Mouse (Mus musculus) ES-E14 (cell line): ENCODE results near the gene Ntng1. TPM values are rescaled to one million over a fixed set of nuclear protein-coding genes. Genes with fewer than 3 reads are reported as not detected.

ENCODE experiments used
- DNase-seq: peaks from one replicate; pipeline ENCODE4 v3.0.0-alpha.2; 2013; ENCODE audit warnings: low read depth, low spot score
- H3K27ac ChIP-seq: 2 replicates; pipeline ENCODE4 v1.5.1; 2012; ENCODE audit warnings: low read depth, mild to moderate bottlenecking, low read length, moderate library complexity, mixed read lengths; ENCODE audit not compliant: poor library complexity, insufficient read depth, severe bottlenecking
- H3K36me3 ChIP-seq: 2 replicates; pipeline ENCODE4 v1.6.1; 2012; ENCODE audit warnings: mild to moderate bottlenecking, low read length, moderate library complexity, mixed read lengths; ENCODE audit not compliant: control insufficient read depth, poor library complexity, insufficient read depth, severe bottlenecking
- H3K4me1 ChIP-seq, 2 experiments: fragments of 150-350 bp in 1 of 2; sonication (generic) in 1 of 2; 2 replicates each; pipeline ENCODE4 v1.6.1; 2012; ENCODE audit warnings: low read length in 2 of 2, mild to moderate bottlenecking in 1 of 2, mixed read lengths in 1 of 2; ENCODE audit not compliant: control insufficient read depth in 2 of 2, insufficient read depth in 2 of 2, poor library complexity in 1 of 2
- H3K4me3 ChIP-seq, 2 experiments: fragments of 150-350 bp in 1 of 2; sonication (generic) in 1 of 2; 2 replicates each; pipeline ENCODE4 v1.5.1; 2012; ENCODE audit warnings: low read length in 2 of 2, low read depth in 1 of 2, mild to moderate bottlenecking in 1 of 2, mixed read lengths in 1 of 2; ENCODE audit not compliant: insufficient read depth in 1 of 2, poor library complexity in 1 of 2, severe bottlenecking in 1 of 2
- H3K9ac ChIP-seq: 2 replicates; pipeline ENCODE4 v1.6.1; 2012; ENCODE audit warnings: low read depth, mild to moderate bottlenecking, low read length, mixed read lengths; ENCODE audit not compliant: poor library complexity, insufficient read depth, severe bottlenecking
- H3K9me3 ChIP-seq: fragments of 150-350 bp; sonication (generic); 2 replicates; pipeline ENCODE4 v1.6.1; 2012; ENCODE audit warnings: low read depth, mild to moderate bottlenecking, low read length; ENCODE audit not compliant: control insufficient read depth, insufficient read depth
- CHD2 ChIP-seq: IDR thresholded peaks from 2 replicates; pipeline ENCODE4 v1.6.1; 2014; ENCODE audit warnings: mild to moderate bottlenecking, low read depth, low read length, inconsistent platforms
- HCFC1 ChIP-seq: IDR thresholded peaks from 2 replicates; pipeline ENCODE4 v1.6.1; 2012; ENCODE audit warnings: low read length, inconsistent platforms, borderline replicate concordance; ENCODE audit not compliant: insufficient read depth
- MAFK ChIP-seq: IDR thresholded peaks from 2 replicates; pipeline ENCODE4 v1.6.1; 2014; ENCODE audit warnings: mild to moderate bottlenecking, low read depth, low read length, inconsistent platforms; ENCODE audit not compliant: insufficient read depth
- ZC3H11A ChIP-seq: IDR thresholded peaks from 2 replicates; pipeline ENCODE4 v1.6.1; 2012; ENCODE audit warnings: low read depth, mild to moderate bottlenecking, inconsistent platforms, low read length, borderline replicate concordance
- ZNF384 ChIP-seq: IDR thresholded peaks from 2 replicates; pipeline ENCODE4 v1.6.1; 2012; ENCODE audit warnings: low read depth, low read length, inconsistent platforms
- in situ Hi-C, 2 experiments: fragments of 600-800 bp; cut with MboI; formaldehyde crosslinking; loops; one replicate each; pipeline ENCODE4 v1.15.1; 2025; ENCODE audit warnings: low sequenced_read_pairs in 2 of 2, inconsistent platforms in 1 of 2; ENCODE audit not compliant: unreplicated experiment in 2 of 2
- total RNA-seq: library from RNA; depleted of rRNA; stranded (reverse); fragments of 300-350 nt; gene quantifications from 2 replicates; pipeline ENCODE4 v1.2.3, GENCODE M21; 2012

Gene Ntng1
- total RNA-seq, 1 experiment = not detected

GRCm38 (mm10) chr3:109970181-109970580, 173.6 kb downstream of the Ntng1 start:
- no peak for DNase-seq
- Histone ChIP-seq H3K36me3 (no peaks in the 10 kb centered on the region), H3K4me1 (no peaks in the 10 kb centered on the region), H3K27ac (no peak overlapping the region), H3K9ac (no peak overlapping the region), H3K4me3 (no peak overlapping the region), H3K9me3 (no peaks in the 10 kb centered on the region)
- no peak for TF ChIP-seq ZNF384
- no peak for TF ChIP-seq MAFK
- TF ChIP-seq CHD2 = no peak
- TF ChIP-seq ZC3H11A = no peak
- TF ChIP-seq HCFC1 = no peak
- in situ Hi-C loops = no loop called here

DNA sequence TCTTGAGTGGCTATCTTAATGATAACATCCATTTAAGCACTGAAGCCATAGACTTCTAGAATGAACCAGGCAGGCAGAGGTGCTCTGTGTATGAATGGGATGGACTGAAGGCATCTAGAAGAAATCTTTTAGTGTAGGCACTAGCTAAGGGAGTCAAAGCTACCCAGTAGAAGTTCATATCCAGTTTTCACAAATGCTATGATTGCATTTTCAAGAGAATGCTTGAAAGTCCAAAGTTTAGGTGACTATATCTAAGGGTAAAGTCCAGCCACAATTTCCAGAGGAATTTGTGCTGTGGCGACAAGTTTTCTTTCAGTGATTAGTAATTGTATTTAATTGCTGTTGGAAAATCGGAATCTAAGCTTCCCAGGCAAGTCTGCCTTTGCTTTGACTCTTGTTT, 181.2 kb downstream of the Ntng1 start:
- TF ChIP-seq ZNF384 (no peak), HCFC1 (no peak), ZC3H11A (no peak), MAFK (no peak), CHD2 (no peak)
- Histone ChIP-seq H3K27ac (no peak overlapping the region), H3K9ac (no peak overlapping the region), H3K4me1 (no peaks in the 10 kb centered on the region), H3K4me3 (no peak overlapping the region), H3K36me3 (no peaks in the 10 kb centered on the region), H3K9me3 (no peaks in the 10 kb centered on the region)
- in situ Hi-C loops = no loop called here
- no peak for DNase-seq

GRCm38 (mm10) chr3:109942960-109943359, 200.9 kb downstream of the Ntng1 start:
- no peak overlapping the region for H3K9ac ChIP-seq
- H3K4me3 ChIP-seq = no peak overlapping the region
- in situ Hi-C loops = no loop called here
- no peak overlapping the region for H3K27ac ChIP-seq
- H3K36me3 ChIP-seq = no peaks in the 10 kb centered on the region
- no peaks in the 10 kb centered on the region for H3K4me1 ChIP-seq
- no peaks in the 10 kb centered on the region for H3K9me3 ChIP-seq
- DNase-seq = no peak
- no peak for TF ChIP-seq CHD2
- TF ChIP-seq ZC3H11A = no peak
- TF ChIP-seq HCFC1 = no peak
- no peak for TF ChIP-seq MAFK
- TF ChIP-seq ZNF384 = no peak

DNA sequence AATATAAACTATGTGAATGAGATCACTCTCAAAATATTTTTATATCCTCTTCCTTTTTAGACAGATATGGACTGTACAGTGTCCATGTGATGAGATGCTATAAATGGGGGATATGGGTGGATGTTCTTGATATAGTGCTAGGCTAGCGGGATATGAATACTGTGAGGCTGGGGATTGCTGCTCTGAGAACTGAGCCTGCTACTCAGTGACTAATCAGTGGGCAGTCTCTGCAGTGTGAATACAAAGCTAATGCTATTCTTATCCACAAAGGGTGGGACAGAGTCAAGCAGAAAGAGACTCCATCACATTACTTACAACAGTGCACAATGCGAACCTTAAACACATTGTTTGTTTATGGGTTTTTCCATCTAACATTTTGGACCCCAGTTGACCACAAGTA, 206.2 kb downstream of the Ntng1 start:
- Histone ChIP-seq H3K4me1 (no peaks in the 10 kb centered on the region), H3K27ac (no peak overlapping the region), H3K4me3 (no peak overlapping the region), H3K9ac (no peak overlapping the region), H3K9me3 (no peaks in the 10 kb centered on the region), H3K36me3 (no peaks in the 10 kb centered on the region)
- no peak for DNase-seq
- in situ Hi-C loops = no loop called here
- no peak for TF ChIP-seq CHD2
- TF ChIP-seq ZNF384 = no peak
- no peak for TF ChIP-seq HCFC1
- TF ChIP-seq MAFK = no peak
- TF ChIP-seq ZC3H11A = no peak

GRCm38 (mm10) chr3:109936275-109936674, 207.5 kb downstream of the Ntng1 start:
- H3K9ac ChIP-seq = no peak overlapping the region
- H3K27ac ChIP-seq = no peak overlapping the region
- no peaks in the 10 kb centered on the region for H3K36me3 ChIP-seq
- no peaks in the 10 kb centered on the region for H3K9me3 ChIP-seq
- no peak for DNase-seq
- H3K4me3 ChIP-seq = no peak overlapping the region
- no peaks in the 10 kb centered on the region for H3K4me1 ChIP-seq
- in situ Hi-C loops = no loop called here
- TF ChIP-seq CHD2 (no peak), ZNF384 (no peak)
